Mouse (Mus musculus): ENCODE results near the gene Ddc. TPM values are rescaled to one million over a fixed set of nuclear protein-coding genes. Genes with fewer than 3 reads are reported as not detected.

The Ddc gene
- 18.7 and 26.2 TPM in 2 replicates for polyA plus RNA-seq (2016; fragmentation: Nextera tagmentation; extraction: Ambion mirVana)

DNA sequence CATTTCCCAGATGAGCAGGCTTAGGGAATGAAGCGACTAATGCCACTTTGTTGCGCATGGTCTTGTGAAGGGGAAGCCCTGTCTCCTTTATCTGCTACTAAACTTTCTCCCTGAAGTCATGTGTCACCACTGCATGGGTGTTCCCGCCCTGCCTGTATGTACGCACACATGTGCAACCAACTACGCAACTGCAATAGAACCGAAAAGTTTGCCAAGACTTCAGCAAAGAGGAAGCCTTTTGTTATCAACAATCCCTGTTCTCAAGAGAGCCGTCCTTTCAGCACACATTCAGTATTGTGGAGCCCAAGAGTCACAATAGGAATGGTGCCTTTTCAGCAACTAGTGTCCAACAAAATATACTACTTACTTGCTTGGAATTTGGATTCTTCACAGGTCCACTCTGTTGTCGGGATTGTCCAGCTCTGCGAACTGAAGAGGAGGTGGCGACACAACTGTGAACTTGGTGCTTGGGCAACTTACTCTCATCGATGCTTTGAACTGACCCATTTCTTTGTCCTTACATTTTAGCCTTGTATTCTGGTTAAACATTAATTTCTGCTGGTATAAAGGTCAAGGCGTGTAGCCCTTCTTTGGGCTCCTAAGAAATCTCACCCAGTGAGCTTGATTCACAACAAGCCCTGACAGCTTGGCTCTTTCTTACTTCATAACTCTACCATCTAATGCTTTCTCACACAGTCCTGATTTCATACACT lies at the start of gene Ddc:
Ddc (minus strand) TSS at position 500 of the 713 bp plus-strand sequence.
- 84% methylated on average over 12 of the region's 12 CpGs for WGBS

DNA sequence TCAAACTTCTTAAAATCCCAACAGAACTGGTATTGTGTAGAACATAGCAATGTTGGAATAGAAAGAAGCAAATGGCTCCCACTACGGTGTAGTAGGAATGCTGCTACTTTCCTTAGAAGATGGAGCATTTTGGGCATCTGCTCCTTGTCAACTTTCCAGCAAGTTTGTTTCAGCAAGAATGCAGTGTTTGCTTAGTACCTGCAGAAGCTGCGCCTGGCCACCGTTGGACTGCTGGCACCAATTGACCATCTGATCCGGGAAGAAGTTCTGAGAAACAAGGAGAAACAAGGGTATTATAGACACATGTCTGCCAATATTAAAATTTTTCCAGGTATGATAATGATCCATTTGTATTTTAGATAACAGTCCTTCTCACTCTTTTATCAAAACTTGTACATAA lies 47.8 kb upstream of the Ddc start:
- no peaks in the 10 kb centered on the region for H3K9me3 ChIP-seq
- no peak overlapping the region for H3K4me3 ChIP-seq
- H3K27ac ChIP-seq (replicated peaks) = no peak overlapping the region
- no peaks in the 10 kb centered on the region for H3K27me3 ChIP-seq
- H3K4me2 ChIP-seq (replicated peaks) = no peak overlapping the region
- peaks cover 13% of the 10 kb centered on the region for H3K36me3 ChIP-seq
- ATAC-seq (ENCODE audit: low FRiP score, low read depth) = no peak
- H3K9ac ChIP-seq (replicated peaks) = no peak overlapping the region
- WGBS = 92% methylated on average over 4 of the region's 4 CpGs
- H3K4me1 ChIP-seq = peaks cover 22% of the 10 kb centered on the region

More for the DNA sequence above, at the start of gene Ddc:
- H3K9ac ChIP-seq (replicated peaks) = no peak within 1 kb of the TSS
- no peak within 1 kb of the TSS for H3K4me3 ChIP-seq
- no peaks in the 10 kb centered on the region for H3K9me3 ChIP-seq
- no peaks in the 10 kb centered on the region for H3K27me3 ChIP-seq
- no peak within 1 kb of the TSS for H3K27ac ChIP-seq (replicated peaks)
- no peak for ATAC-seq (ENCODE audit: low FRiP score, low read depth)
- H3K4me1 ChIP-seq = no peaks in the 10 kb centered on the region
- H3K4me2 ChIP-seq (replicated peaks) = no peak within 1 kb of the TSS
- H3K36me3 ChIP-seq = no peaks in the 10 kb centered on the region

- Histone ChIP-seq H3K4me3 (no peak overlapping the region), H3K4me1 (peaks cover 22% of the 10 kb centered on the region), H3K9me3 (no peaks in the 10 kb centered on the region), H3K27ac (replicated peaks) (no peak overlapping the region), H3K36me3 (peaks cover 12% of the 10 kb centered on the region), H3K9ac (replicated peaks) (no peak overlapping the region), H3K27me3 (no peaks in the 10 kb centered on the region), H3K4me2 (replicated peaks) (no peak overlapping the region)
- no peak for ATAC-seq (ENCODE audit: low FRiP score, low read depth)
- WGBS = 96% methylated on average over 4 of the region's 4 CpGs
Observed at GRCm38 (mm10) chr11:11944814-11945213, 46.9 kb upstream of the Ddc start.

- Histone ChIP-seq H3K27ac (replicated peaks) (no peak overlapping the region), H3K4me1 (peaks cover 21% of the 10 kb centered on the region), H3K9me3 (no peaks in the 10 kb centered on the region), H3K9ac (replicated peaks) (no peak overlapping the region), H3K4me3 (no peak overlapping the region), H3K36me3 (peaks cover 16% of the 10 kb centered on the region), H3K4me2 (replicated peaks) (no peak overlapping the region), H3K27me3 (no peaks in the 10 kb centered on the region)
- ATAC-seq (ENCODE audit: low FRiP score, low read depth) = no peak
Observed at GRCm38 (mm10) chr11:11944082-11944349, 46.1 kb upstream of the Ddc start.

- H3K27ac ChIP-seq (replicated peaks) = no peak overlapping the region
- no peak for ATAC-seq (ENCODE audit: low FRiP score, low read depth)
- peaks cover 19% of the 10 kb centered on the region for H3K36me3 ChIP-seq
- H3K9me3 ChIP-seq = no peaks in the 10 kb centered on the region
- H3K9ac ChIP-seq (replicated peaks) = no peak overlapping the region
- H3K4me3 ChIP-seq = no peak overlapping the region
- H3K4me2 ChIP-seq (replicated peaks) = no peak overlapping the region
- H3K27me3 ChIP-seq = no peaks in the 10 kb centered on the region
- peaks cover 16% of the 10 kb centered on the region for H3K4me1 ChIP-seq
- WGBS = 81% methylated on average over 13 of the region's 13 CpGs
Observed at GRCm38 (mm10) chr11:11943240-11944081, 45.5 kb upstream of the Ddc start.

DNA sequence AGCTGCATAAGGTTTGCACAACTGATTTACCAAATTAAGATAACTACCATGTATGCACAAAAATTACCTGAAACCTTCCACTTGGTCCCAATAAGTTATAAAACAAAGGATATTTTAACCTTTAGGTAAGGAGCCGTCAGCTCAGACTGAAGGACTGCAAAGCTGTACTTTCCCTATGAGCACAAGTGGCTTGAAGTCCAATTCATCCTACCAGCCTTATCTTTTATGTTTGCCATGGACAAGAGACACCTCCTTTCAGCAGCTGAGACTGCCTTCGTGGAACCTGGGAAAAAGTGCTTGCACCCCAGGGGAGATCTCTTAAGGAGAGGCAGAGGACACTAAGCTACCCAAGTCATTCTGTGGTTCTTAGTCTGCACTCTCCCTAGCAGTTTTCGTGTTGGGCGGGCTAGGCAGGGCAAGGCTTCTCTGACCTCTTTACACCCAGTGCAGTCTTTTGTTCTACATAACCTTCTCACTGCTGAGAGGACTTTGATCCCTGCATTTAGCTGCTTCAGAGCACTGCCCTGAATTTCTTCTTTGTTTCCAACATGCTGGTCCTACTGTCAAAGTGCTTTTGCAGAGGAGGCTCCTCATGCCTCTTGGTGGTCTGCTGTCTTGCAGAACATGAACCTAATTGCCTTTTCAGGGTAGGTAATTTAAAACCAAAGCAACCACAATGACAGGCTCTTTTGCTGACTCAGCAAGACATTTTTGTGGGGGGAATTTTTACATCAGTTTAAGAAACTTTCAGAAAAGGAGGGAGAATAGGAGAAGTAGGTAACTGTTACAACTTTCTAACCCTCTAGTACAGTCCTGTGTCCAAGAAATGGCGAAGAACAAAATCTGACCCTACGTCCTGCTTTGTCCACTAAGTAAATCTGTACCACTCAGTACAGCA lies 44.6 kb upstream of the Ddc start:
- WGBS = 29% methylated on average over 6 of the region's 6 CpGs
- no peaks in the 10 kb centered on the region for H3K9me3 ChIP-seq
- no peak overlapping the region for H3K4me3 ChIP-seq
- H3K9ac ChIP-seq (replicated peaks) = no peak overlapping the region
- ATAC-seq (ENCODE audit: low FRiP score, low read depth) = no peak
- H3K36me3 ChIP-seq = peaks cover 28% of the 10 kb centered on the region
- no peak overlapping the region for H3K27ac ChIP-seq (replicated peaks)
- H3K27me3 ChIP-seq = no peaks in the 10 kb centered on the region; the same call in 1 of the 2 replicates
- H3K4me1 ChIP-seq = peaks cover 15% of the 10 kb centered on the region
- no peak overlapping the region for H3K4me2 ChIP-seq (replicated peaks)

DNA sequence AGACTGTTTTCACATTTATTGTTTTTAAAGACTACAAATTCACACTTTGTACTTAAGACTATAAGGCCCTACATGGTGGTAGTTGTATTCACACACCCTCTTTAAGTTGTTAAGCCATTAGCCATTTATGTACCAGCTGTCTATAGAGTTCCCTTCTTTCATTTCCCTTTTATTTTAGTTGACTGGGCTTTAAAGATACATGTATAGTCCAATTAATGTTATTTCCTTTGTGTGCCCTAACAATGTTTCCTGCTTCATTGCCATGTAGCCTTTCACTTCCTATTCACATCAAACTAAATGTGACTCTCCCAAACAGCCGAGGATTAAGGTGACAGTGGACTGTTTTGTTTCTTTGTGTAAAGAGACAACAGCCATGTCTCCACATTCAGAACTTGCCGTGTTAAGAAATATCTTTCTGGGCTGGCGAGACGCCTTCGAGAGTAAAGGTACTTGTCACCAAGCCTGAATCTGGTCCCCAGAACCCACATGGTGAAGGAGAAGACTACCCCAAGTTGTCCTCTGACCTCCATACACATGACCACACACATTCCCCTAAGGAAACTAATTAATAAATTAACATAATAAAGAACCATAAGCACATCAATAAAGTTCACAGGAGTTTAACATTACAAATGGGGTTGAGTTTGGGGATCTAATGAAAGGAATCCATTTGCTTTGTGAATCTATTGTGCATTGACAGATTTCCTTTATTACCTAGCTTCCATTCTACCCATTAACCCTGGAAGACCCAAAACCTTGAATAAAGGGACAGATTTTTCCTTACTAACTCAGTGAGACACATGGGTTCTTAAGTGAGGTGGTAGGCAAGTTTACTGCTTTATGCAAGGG lies 43.1 kb upstream of the Ddc start:
- Histone ChIP-seq H3K36me3 (peaks cover 43% of the 10 kb centered on the region), H3K4me3 (no peak overlapping the region), H3K4me2 (replicated peaks) (no peak overlapping the region), H3K27me3 (no peaks in the 10 kb centered on the region; the same call in 1 of the 2 replicates), H3K9ac (replicated peaks) (no peak overlapping the region), H3K27ac (replicated peaks) (no peak overlapping the region), H3K9me3 (no peaks in the 10 kb centered on the region), H3K4me1 (peaks cover 15% of the 10 kb centered on the region)
- 30% methylated on average over 5 of the region's 5 CpGs for WGBS
- ATAC-seq (ENCODE audit: low FRiP score, low read depth) = no peak

- H3K27me3 ChIP-seq = no peaks in the 10 kb centered on the region; the same call in 1 of the 2 replicates
- H3K4me1 ChIP-seq = peaks cover 15% of the 10 kb centered on the region
- H3K27ac ChIP-seq (replicated peaks) = no peak overlapping the region
- 76% methylated on average over 3 of the region's 3 CpGs for WGBS
- H3K9me3 ChIP-seq = no peaks in the 10 kb centered on the region
- no peak overlapping the region for H3K4me2 ChIP-seq (replicated peaks)
- no peak for ATAC-seq (ENCODE audit: low FRiP score, low read depth)
- no peak overlapping the region for H3K4me3 ChIP-seq
- H3K9ac ChIP-seq (replicated peaks) = no peak overlapping the region
- peaks cover 49% of the 10 kb centered on the region for H3K36me3 ChIP-seq
Observed at GRCm38 (mm10) chr11:11939611-11940010, 41.7 kb upstream of the Ddc start.

DNA sequence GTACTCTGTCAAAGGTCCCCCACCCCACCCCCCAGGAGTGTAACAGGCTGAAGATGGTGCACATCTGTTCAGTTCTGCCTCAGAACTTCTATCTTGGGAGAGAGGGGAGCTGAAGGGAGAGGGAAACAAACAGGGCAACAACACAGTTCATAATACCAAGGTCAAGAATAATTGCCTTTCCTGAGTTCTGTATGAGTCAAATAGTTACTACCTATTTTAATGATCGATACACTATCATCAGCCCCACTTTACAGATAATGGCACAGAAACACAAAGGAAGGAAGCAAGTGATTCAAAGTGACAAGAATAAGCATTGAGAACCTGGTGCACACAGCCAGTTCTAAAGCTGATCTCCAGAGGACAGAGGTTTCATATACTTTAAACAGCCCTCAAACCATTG lies 40.6 kb upstream of the Ddc start:
- 96% methylated on average over 1 of the region's 1 CpGs for WGBS
- H3K4me3 ChIP-seq = no peak overlapping the region
- no peak overlapping the region for H3K9ac ChIP-seq (replicated peaks)
- no peak overlapping the region for H3K27ac ChIP-seq (replicated peaks)
- H3K4me2 ChIP-seq (replicated peaks) = no peak overlapping the region
- H3K36me3 ChIP-seq = peaks cover 56% of the 10 kb centered on the region
- no peak for ATAC-seq (ENCODE audit: low FRiP score, low read depth)
- H3K4me1 ChIP-seq = peaks cover 15% of the 10 kb centered on the region
- H3K27me3 ChIP-seq = no peaks in the 10 kb centered on the region; the same call in 1 of the 2 replicates
- no peaks in the 10 kb centered on the region for H3K9me3 ChIP-seq

DNA sequence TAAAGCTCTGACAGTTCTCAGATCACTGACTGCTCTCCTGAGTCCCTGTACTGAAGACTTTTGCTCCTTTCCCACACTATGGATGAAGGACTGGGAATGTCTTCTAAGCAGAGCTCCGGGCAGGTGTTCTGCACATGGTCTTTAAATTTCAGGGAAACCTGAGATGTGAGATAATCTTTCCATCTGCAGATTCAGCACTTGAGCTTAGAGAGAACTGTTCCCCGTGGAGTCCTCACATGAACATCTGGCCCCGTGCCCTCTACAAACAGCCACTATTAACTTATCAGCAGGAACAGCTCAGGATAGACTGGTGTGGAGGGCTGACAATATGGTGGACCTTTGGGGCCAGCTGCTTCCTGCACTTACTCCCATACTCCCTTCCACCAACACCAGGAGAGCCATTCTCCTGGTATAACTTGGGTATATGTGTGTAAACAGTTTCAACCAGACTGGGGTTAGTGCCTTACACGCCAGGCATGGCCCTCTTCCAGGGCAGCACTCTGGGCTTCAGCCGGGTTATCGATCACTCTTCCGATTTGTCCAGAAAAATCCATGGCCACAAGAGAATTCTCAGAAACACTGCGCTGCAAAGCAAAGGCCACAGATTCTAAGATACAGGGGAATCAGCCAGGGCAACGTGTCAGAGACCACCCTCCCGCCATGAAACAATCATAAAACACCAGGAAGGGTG lies 39.5 kb upstream of the Ddc start:
- Histone ChIP-seq H3K4me2 (replicated peaks) (no peak overlapping the region), H3K27me3 (no peaks in the 10 kb centered on the region; the same call in 1 of the 2 replicates), H3K27ac (replicated peaks) (no peak overlapping the region), H3K4me3 (no peak overlapping the region), H3K9me3 (no peaks in the 10 kb centered on the region), H3K9ac (replicated peaks) (no peak overlapping the region), H3K4me1 (peaks cover 11% of the 10 kb centered on the region), H3K36me3 (peaks cover 66% of the 10 kb centered on the region)
- ATAC-seq (ENCODE audit: low FRiP score, low read depth) = no peak
- 89% methylated on average over 10 of the region's 10 CpGs for WGBS

DNA sequence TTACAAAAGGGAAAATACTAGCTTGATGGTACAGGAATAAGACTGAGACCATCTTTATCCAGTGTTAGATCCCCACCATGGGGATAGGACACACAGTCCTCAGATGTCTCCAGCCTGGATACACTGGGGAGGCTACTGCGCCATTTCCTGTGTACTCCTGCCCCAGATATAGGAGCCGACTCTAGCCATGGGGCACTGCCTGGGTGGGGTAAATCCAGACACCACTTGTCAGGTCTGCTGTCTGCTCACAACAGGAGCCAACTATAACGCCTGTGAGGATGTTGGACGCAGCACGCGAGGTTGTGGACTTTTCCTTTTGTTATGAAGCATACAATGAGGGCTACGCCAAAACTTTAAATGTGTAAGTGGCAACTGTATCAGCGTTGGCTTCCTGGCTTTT lies 36.9 kb upstream of the Ddc start:
- H3K4me1 ChIP-seq = no peaks in the 10 kb centered on the region
- no peak overlapping the region for H3K27ac ChIP-seq (replicated peaks)
- no peaks in the 10 kb centered on the region for H3K9me3 ChIP-seq
- H3K9ac ChIP-seq (replicated peaks) = no peak overlapping the region
- H3K36me3 ChIP-seq = peaks cover 86% of the 10 kb centered on the region
- 89% methylated on average over 8 of the region's 8 CpGs for WGBS
- no peak overlapping the region for H3K4me3 ChIP-seq
- no peak overlapping the region for H3K4me2 ChIP-seq (replicated peaks)
- no peaks in the 10 kb centered on the region; the same call in 1 of the 2 replicates for H3K27me3 ChIP-seq
- no peak for ATAC-seq (ENCODE audit: low FRiP score, low read depth)
